ENCODE assay signal across 20 mouse cellular contexts in the genomic region with DNA sequence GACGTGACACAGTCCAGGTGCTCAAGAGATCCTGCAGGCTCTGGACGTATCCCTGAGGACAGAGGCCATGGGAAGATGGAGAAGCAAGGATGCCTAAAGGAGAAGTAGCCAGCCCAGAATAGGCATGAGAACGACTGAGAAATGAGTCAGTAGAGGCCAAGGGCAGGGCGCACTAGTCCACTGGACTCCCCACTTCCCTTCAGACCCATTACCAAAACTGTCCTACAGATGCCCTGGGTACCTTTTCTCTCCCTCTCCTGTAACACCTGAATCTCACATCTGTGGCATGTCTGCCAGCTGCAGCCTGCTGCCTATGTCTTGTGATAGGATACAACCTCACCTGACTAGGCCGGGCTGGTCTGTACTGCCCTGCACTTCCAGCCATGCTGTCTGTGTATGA. TPM values are rescaled to one million over a fixed set of nuclear protein-coding genes. Genes with fewer than 3 reads are reported as not detected.
A peak's percentile ranks its signal among the peaks of the same experiment; 100 is the strongest.
DNase-seq lines count a peak whose midpoint lies in the region; ATAC-seq and TF ChIP-seq lines count a peak whose summit lies in the region.
"Had no signal": no experiment of that assay in that cellular context is flagged by ENCODE, and none has a peak within 500 bp of the region (broad histone marks: within the 10 kb centered on the region; RNA-seq: fewer than 3 reads in every experiment).

No protein-coding gene starts in this region.

- no peak overlapping the region for H3K27ac ChIP-seq in forebrain, embryonic 14.5 days (ENCODE audit: low read depth, low read length)
- no peak overlapping the region for H3K27ac ChIP-seq in forebrain, embryonic 11.5 days (ENCODE audit: low read depth, low read length)
- H3K27ac ChIP-seq in hindbrain, embryonic 16.5 days (ENCODE audit: low read depth, low read length) = peak overlapping the region; percentile 45; the same call in 1 of the 2 replicates
- no peak overlapping the region for H3K27ac ChIP-seq in hindbrain, embryonic 12.5 days
- H3K27ac ChIP-seq in midbrain, embryonic 15.5 days = peak overlapping the region; percentile 14; the same call in 1 of the 2 replicates
- H3K27ac ChIP-seq in midbrain, embryonic 14.5 days (replicated peaks; ENCODE audit: low read depth, low read length) = no peak overlapping the region
- H3K27ac ChIP-seq in forebrain, postnatal 0 days (ENCODE audit: low read depth, low read length) = peak overlapping the region; percentile 64

- TF ChIP-seq CTCF in forebrain, postnatal 0 days (IDR thresholded peaks at IDR 0.05; ENCODE audit: low read depth) = no peak

- H3K27me3 ChIP-seq in forebrain, embryonic 14.5 days (replicated peaks; ENCODE audit: control insufficient read depth, insufficient read depth, low read length) = no peaks in the 10 kb centered on the region
- no peaks in the 10 kb centered on the region for H3K27me3 ChIP-seq in forebrain, embryonic 11.5 days (ENCODE audit: control insufficient read depth, insufficient read depth, low read length)
- H3K27me3 ChIP-seq in hindbrain, embryonic 16.5 days (replicated peaks; ENCODE audit: control insufficient read depth, insufficient read depth, low read length) = no peaks in the 10 kb centered on the region
- H3K27me3 ChIP-seq in hindbrain, embryonic 12.5 days = no peaks in the 10 kb centered on the region
- no peaks in the 10 kb centered on the region for H3K27me3 ChIP-seq in midbrain, embryonic 15.5 days (replicated peaks)
- no peaks in the 10 kb centered on the region for H3K27me3 ChIP-seq in midbrain, embryonic 14.5 days (ENCODE audit: control insufficient read depth, insufficient read depth, low read length)
- H3K27me3 ChIP-seq in forebrain, postnatal 0 days (ENCODE audit: insufficient read depth, low read length) = no peaks in the 10 kb centered on the region
- H3K27me3 ChIP-seq: limb, embryonic 15.5 days had no signal

- H3K4me2 ChIP-seq in forebrain, embryonic 14.5 days (ENCODE audit: low read length) = no peak overlapping the region
- no peak overlapping the region for H3K4me2 ChIP-seq in forebrain, embryonic 11.5 days (ENCODE audit: low read depth, low read length, severe bottlenecking)
- no peak overlapping the region for H3K4me2 ChIP-seq in hindbrain, embryonic 16.5 days (ENCODE audit: low read length)
- no peak overlapping the region for H3K4me2 ChIP-seq in hindbrain, embryonic 12.5 days (replicated peaks)
- no peak overlapping the region for H3K4me2 ChIP-seq in midbrain, embryonic 15.5 days
- H3K4me2 ChIP-seq in midbrain, embryonic 14.5 days (ENCODE audit: low read length) = no peak overlapping the region
- H3K4me2 ChIP-seq in forebrain, postnatal 0 days (ENCODE audit: low read depth) = no peak overlapping the region
- H3K4me2 ChIP-seq: limb, embryonic 15.5 days had no signal

- WGBS in forebrain, embryonic 14.5 days = 88% methylated on average over 5 of the region's 5 CpGs
- 91% methylated on average over 5 of the region's 5 CpGs for WGBS in forebrain, embryonic 11.5 days
- WGBS in hindbrain, embryonic 16.5 days = 88% methylated on average over 5 of the region's 5 CpGs
- WGBS in hindbrain, embryonic 12.5 days = 84% methylated on average over 5 of the region's 5 CpGs
- 89% methylated on average over 5 of the region's 5 CpGs for WGBS in midbrain, embryonic 15.5 days
- 83% methylated on average over 5 of the region's 5 CpGs for WGBS in midbrain, embryonic 14.5 days
- WGBS in forebrain, postnatal 0 days = 80% methylated on average over 5 of the region's 5 CpGs

- H3K4me3 ChIP-seq in forebrain, embryonic 14.5 days (ENCODE audit: low read depth, low read length) = no peak overlapping the region
- H3K4me3 ChIP-seq in forebrain, embryonic 11.5 days (ENCODE audit: low read depth, low read length) = no peak overlapping the region
- no peak overlapping the region for H3K4me3 ChIP-seq in hindbrain, embryonic 16.5 days (ENCODE audit: low read length)
- H3K4me3 ChIP-seq in hindbrain, embryonic 12.5 days = no peak overlapping the region
- no peak overlapping the region for H3K4me3 ChIP-seq in midbrain, embryonic 15.5 days
- H3K4me3 ChIP-seq in midbrain, embryonic 14.5 days (replicated peaks; ENCODE audit: low read depth, low read length) = no peak overlapping the region
- no peak overlapping the region for H3K4me3 ChIP-seq in forebrain, postnatal 0 days (ENCODE audit: low read depth, low read length)
- H3K4me3 ChIP-seq: heart, embryonic 10.5 days; limb, embryonic 15.5 days had no signal

- H3K4me1 ChIP-seq in forebrain, embryonic 14.5 days (ENCODE audit: control insufficient read depth, insufficient read depth, low read length) = peaks cover 9% of the 10 kb centered on the region; the same call in 1 of the 2 replicates
- H3K4me1 ChIP-seq in forebrain, embryonic 11.5 days (replicated peaks; ENCODE audit: control insufficient read depth, insufficient read depth, low read length) = peaks cover 7% of the 10 kb centered on the region; the same call in 1 of the 2 replicates
- H3K4me1 ChIP-seq in hindbrain, embryonic 16.5 days (ENCODE audit: control insufficient read depth, insufficient read depth, low read depth, low read length) = peaks cover 40% of the 10 kb centered on the region
- peaks cover 57% of the 10 kb centered on the region for H3K4me1 ChIP-seq in hindbrain, embryonic 12.5 days
- peaks cover 73% of the 10 kb centered on the region for H3K4me1 ChIP-seq in midbrain, embryonic 15.5 days
- H3K4me1 ChIP-seq in midbrain, embryonic 14.5 days (ENCODE audit: control insufficient read depth, insufficient read depth, low read length) = peaks cover 32% of the 10 kb centered on the region
- H3K4me1 ChIP-seq in forebrain, postnatal 0 days (ENCODE audit: insufficient read depth) = peaks cover 24% of the 10 kb centered on the region; the same call in 1 of the 2 replicates

- 0 out of 2 replicates have a peak, but pooled peaks cover 1% of the 10 kb centered on the region for H3K36me3 ChIP-seq in forebrain, embryonic 14.5 days (ENCODE audit: control insufficient read depth, insufficient read depth, low read length)
- H3K36me3 ChIP-seq in forebrain, embryonic 11.5 days (ENCODE audit: control insufficient read depth, insufficient read depth, low read length) = no peaks in the 10 kb centered on the region
- no peaks in the 10 kb centered on the region for H3K36me3 ChIP-seq in hindbrain, embryonic 16.5 days (ENCODE audit: control insufficient read depth, insufficient read depth, low read length)
- H3K36me3 ChIP-seq in hindbrain, embryonic 12.5 days = peaks cover 5% of the 10 kb centered on the region; the same call in 1 of the 2 replicates
- H3K36me3 ChIP-seq in midbrain, embryonic 15.5 days (replicated peaks) = peaks cover 1% of the 10 kb centered on the region; the same call in 1 of the 2 replicates
- H3K36me3 ChIP-seq in midbrain, embryonic 14.5 days (ENCODE audit: control insufficient read depth, insufficient read depth, low read length) = peaks cover 10% of the 10 kb centered on the region
- peaks cover 11% of the 10 kb centered on the region for H3K36me3 ChIP-seq in forebrain, postnatal 0 days (ENCODE audit: insufficient read depth)

- peak overlapping the region; percentile 5; the same call in 1 of the 2 replicates for H3K9ac ChIP-seq in forebrain, embryonic 14.5 days (ENCODE audit: low read length)
- no peak overlapping the region for H3K9ac ChIP-seq in forebrain, embryonic 11.5 days (ENCODE audit: low read length)
- peak overlapping the region; percentile 14; the same call in 1 of the 2 replicates for H3K9ac ChIP-seq in hindbrain, embryonic 16.5 days (ENCODE audit: low read depth, low read length)
- no peak overlapping the region; the same call in 1 of the 2 replicates for H3K9ac ChIP-seq in hindbrain, embryonic 12.5 days
- no peak overlapping the region for H3K9ac ChIP-seq in midbrain, embryonic 15.5 days
- no peak overlapping the region for H3K9ac ChIP-seq in midbrain, embryonic 14.5 days (replicated peaks; ENCODE audit: low read length)
- no peak overlapping the region for H3K9ac ChIP-seq in forebrain, postnatal 0 days
- H3K9ac ChIP-seq: limb, embryonic 15.5 days had no signal

- DNase-seq in forebrain, embryonic 14.5 days (ENCODE audit: low spot score) = no peak
- no peak for DNase-seq in forebrain, embryonic 11.5 days (ENCODE audit: low spot score)
- no peak for DNase-seq in midbrain, embryonic 14.5 days
- no peak for DNase-seq in forebrain, postnatal 0 days
- DNase-seq in adipocyte (ENCODE audit: low spot score) = no peak
- DNase-seq: adrenal gland, adult 8-10 months; cerebellum, adult 11-12 months; gastrocnemius, postnatal 14 days; kidney, adult 18-20 months; kidney, postnatal 14 days; lung, adult 2 months; thymus, postnatal 14 days had no signal

- no peak for ATAC-seq in forebrain, embryonic 14.5 days
- no peak for ATAC-seq in forebrain, embryonic 11.5 days (replicated peaks; ENCODE audit: low FRiP score)
- ATAC-seq in hindbrain, embryonic 16.5 days = no peak
- ATAC-seq in hindbrain, embryonic 12.5 days (ENCODE audit: low FRiP score) = no peak
- ATAC-seq in midbrain, embryonic 15.5 days (replicated peaks) = no peak
- ATAC-seq in midbrain, embryonic 14.5 days (ENCODE audit: low FRiP score, low TSS enrichment) = no peak
- ATAC-seq in forebrain, postnatal 0 days = no peak

- H3K9me3 ChIP-seq in forebrain, embryonic 14.5 days (replicated peaks; ENCODE audit: control insufficient read depth, low read length) = no peaks in the 10 kb centered on the region
- no peaks in the 10 kb centered on the region for H3K9me3 ChIP-seq in forebrain, embryonic 11.5 days (ENCODE audit: control insufficient read depth, low read length)
- H3K9me3 ChIP-seq in hindbrain, embryonic 16.5 days (ENCODE audit: control insufficient read depth, low read length) = no peaks in the 10 kb centered on the region
- H3K9me3 ChIP-seq in hindbrain, embryonic 12.5 days (replicated peaks) = no peaks in the 10 kb centered on the region
- H3K9me3 ChIP-seq in midbrain, embryonic 15.5 days = no peaks in the 10 kb centered on the region
- H3K9me3 ChIP-seq in midbrain, embryonic 14.5 days (ENCODE audit: control insufficient read depth, low read length) = no peaks in the 10 kb centered on the region
- H3K9me3 ChIP-seq in forebrain, postnatal 0 days (ENCODE audit: low read length) = no peaks in the 10 kb centered on the region
- H3K9me3 ChIP-seq: heart, embryonic 10.5 days; limb, embryonic 15.5 days had no signal

RNA-seq across cellular contexts. Expression of a gene that starts 3.6 kb away (rescaled TPM):
- polyA plus RNA-seq in forebrain, embryonic 14.5 days (2014; fragmentation: Nextera tagmentation; extraction: Ambion mirVana) = 6.8 and 8.7 TPM in 2 replicates
- polyA plus RNA-seq in forebrain, embryonic 11.5 days (2014; fragmentation: Nextera tagmentation; extraction: Ambion mirVana) = 11.0 and 11.5 TPM in 2 replicates
- 7.9 and 9.0 TPM in 2 replicates for polyA plus RNA-seq in hindbrain, embryonic 16.5 days (2015; fragmentation: Nextera tagmentation; extraction: Ambion mirVana)
- 8.9 and 9.4 TPM in 2 replicates for polyA plus RNA-seq in hindbrain, embryonic 12.5 days (2016; fragmentation: Nextera tagmentation; extraction: Ambion mirVana)
- polyA plus RNA-seq in midbrain, embryonic 15.5 days (2015; fragmentation: Nextera tagmentation; extraction: Ambion mirVana) = 12.4 and 14.0 TPM in 2 replicates
- polyA plus RNA-seq in midbrain, embryonic 14.5 days (2014; fragmentation: Nextera tagmentation; extraction: Ambion mirVana) = 11.2 and 12.2 TPM in 2 replicates
- 22.2 and 31.2 TPM in 2 replicates for total RNA-seq in forebrain, postnatal 0 days (2014; rRNA removed)
- 4.4 and 6.2 TPM in 2 replicates for polyA plus RNA-seq in forebrain, postnatal 0 days (2015; fragmentation: Nextera tagmentation; extraction: Ambion mirVana)

RNA-seq across cellular contexts. Expression of a gene that starts 5.3 kb away (rescaled TPM):
- polyA plus RNA-seq in forebrain, embryonic 14.5 days (2014; fragmentation: Nextera tagmentation; extraction: Ambion mirVana) = 1.3 and 1.5 TPM in 2 replicates
- polyA plus RNA-seq in forebrain, embryonic 11.5 days (2014; fragmentation: Nextera tagmentation; extraction: Ambion mirVana) = 1.4 and 1.6 TPM in 2 replicates
- 1.6 and 1.7 TPM in 2 replicates for polyA plus RNA-seq in hindbrain, embryonic 16.5 days (2015; fragmentation: Nextera tagmentation; extraction: Ambion mirVana)
- polyA plus RNA-seq in hindbrain, embryonic 12.5 days (2016; fragmentation: Nextera tagmentation; extraction: Ambion mirVana) = 2.1 and 3.0 TPM in 2 replicates
- 1.0 and 1.4 TPM in 2 replicates for polyA plus RNA-seq in midbrain, embryonic 15.5 days (2015; fragmentation: Nextera tagmentation; extraction: Ambion mirVana)
- polyA plus RNA-seq in midbrain, embryonic 14.5 days (2014; fragmentation: Nextera tagmentation; extraction: Ambion mirVana) = 1.5 and 2.4 TPM in 2 replicates
- total RNA-seq in forebrain, postnatal 0 days (2014; rRNA removed) = 3.3 and 4.7 TPM in 2 replicates
- 1.3 and 1.6 TPM in 2 replicates for polyA plus RNA-seq in forebrain, postnatal 0 days (2015; fragmentation: Nextera tagmentation; extraction: Ambion mirVana)

RNA-seq across cellular contexts. Expression of a gene that starts 25.4 kb away (rescaled TPM):
- not detected in 2 replicates for polyA plus RNA-seq in forebrain, embryonic 14.5 days (2014; fragmentation: Nextera tagmentation; extraction: Ambion mirVana)
- polyA plus RNA-seq in forebrain, embryonic 11.5 days (2014; fragmentation: Nextera tagmentation; extraction: Ambion mirVana) = not detected in 2 replicates
- 1.8 TPM in 2 replicates for polyA plus RNA-seq in hindbrain, embryonic 16.5 days (2015; fragmentation: Nextera tagmentation; extraction: Ambion mirVana)
- not detected in 2 replicates for polyA plus RNA-seq in hindbrain, embryonic 12.5 days (2016; fragmentation: Nextera tagmentation; extraction: Ambion mirVana)
- 0.48 and 1.3 TPM in 2 replicates for polyA plus RNA-seq in midbrain, embryonic 15.5 days (2015; fragmentation: Nextera tagmentation; extraction: Ambion mirVana)
- polyA plus RNA-seq in midbrain, embryonic 14.5 days (2014; fragmentation: Nextera tagmentation; extraction: Ambion mirVana) = 1.2 TPM in 1 of 2 replicates, not detected in the other
- total RNA-seq in forebrain, postnatal 0 days (2014; rRNA removed) = 0.33 TPM in 1 of 2 replicates, not detected in the other
- polyA plus RNA-seq in forebrain, postnatal 0 days (2015; fragmentation: Nextera tagmentation; extraction: Ambion mirVana) = not detected in 2 replicates
- total RNA-seq: adrenal gland, adult 8-10 months; gastrocnemius, postnatal 14 days; left cerebral cortex, postnatal 10 days had no signal
- polyA plus RNA-seq: frontal cortex, adult 2 months; limb, embryonic 15.5 days; stomach, embryonic 14.5 days had no signal

RNA-seq across cellular contexts. Expression of a gene that starts 27.9 kb away (rescaled TPM):
- 0.19 and 0.70 TPM in 2 replicates for polyA plus RNA-seq in forebrain, embryonic 14.5 days (2014; fragmentation: Nextera tagmentation; extraction: Ambion mirVana)
- polyA plus RNA-seq in forebrain, embryonic 11.5 days (2014; fragmentation: Nextera tagmentation; extraction: Ambion mirVana) = 0.19 and 0.24 TPM in 2 replicates
- polyA plus RNA-seq in hindbrain, embryonic 16.5 days (2015; fragmentation: Nextera tagmentation; extraction: Ambion mirVana) = 0.55 and 0.71 TPM in 2 replicates
- polyA plus RNA-seq in hindbrain, embryonic 12.5 days (2016; fragmentation: Nextera tagmentation; extraction: Ambion mirVana) = 0.14 and 0.33 TPM in 2 replicates
- polyA plus RNA-seq in midbrain, embryonic 15.5 days (2015; fragmentation: Nextera tagmentation; extraction: Ambion mirVana) = 0.58 and 0.68 TPM in 2 replicates
- polyA plus RNA-seq in midbrain, embryonic 14.5 days (2014; fragmentation: Nextera tagmentation; extraction: Ambion mirVana) = 0.16 and 0.33 TPM in 2 replicates
- total RNA-seq in forebrain, postnatal 0 days (2014; rRNA removed) = 0.31 and 0.86 TPM in 2 replicates
- 0.29 and 0.45 TPM in 2 replicates for polyA plus RNA-seq in forebrain, postnatal 0 days (2015; fragmentation: Nextera tagmentation; extraction: Ambion mirVana)

RNA-seq across cellular contexts. Expression of a gene that starts 34.3 kb away (rescaled TPM):
- 15.8 and 17.8 TPM in 2 replicates for polyA plus RNA-seq in forebrain, embryonic 14.5 days (2014; fragmentation: Nextera tagmentation; extraction: Ambion mirVana)
- 14.4 and 14.5 TPM in 2 replicates for polyA plus RNA-seq in forebrain, embryonic 11.5 days (2014; fragmentation: Nextera tagmentation; extraction: Ambion mirVana)
- 21.5 and 22.7 TPM in 2 replicates for polyA plus RNA-seq in hindbrain, embryonic 16.5 days (2015; fragmentation: Nextera tagmentation; extraction: Ambion mirVana)
- 16.4 and 19.7 TPM in 2 replicates for polyA plus RNA-seq in hindbrain, embryonic 12.5 days (2016; fragmentation: Nextera tagmentation; extraction: Ambion mirVana)
- 25.8 and 26.3 TPM in 2 replicates for polyA plus RNA-seq in midbrain, embryonic 15.5 days (2015; fragmentation: Nextera tagmentation; extraction: Ambion mirVana)
- polyA plus RNA-seq in midbrain, embryonic 14.5 days (2014; fragmentation: Nextera tagmentation; extraction: Ambion mirVana) = 19.9 and 26.0 TPM in 2 replicates
- 49.5 and 63.2 TPM in 2 replicates for total RNA-seq in forebrain, postnatal 0 days (2014; rRNA removed)
- polyA plus RNA-seq in forebrain, postnatal 0 days (2015; fragmentation: Nextera tagmentation; extraction: Ambion mirVana) = 16.3 and 17.2 TPM in 2 replicates

Comparison
In these comparisons a context has a peak if more than half of its experiments do, and no peak if none do; other contexts are left out.
1. H3K27ac ChIP-seq: peak in hindbrain, embryonic 16.5 days (single experiment), midbrain, embryonic 15.5 days (single experiment) and forebrain, postnatal 0 days (single experiment); none in forebrain, embryonic 14.5 days (single experiment), forebrain, embryonic 11.5 days (single experiment), hindbrain, embryonic 12.5 days (single experiment) and midbrain, embryonic 14.5 days (single experiment).
2. H3K9ac ChIP-seq: peak in forebrain, embryonic 14.5 days (single experiment) and hindbrain, embryonic 16.5 days (single experiment); none in forebrain, embryonic 11.5 days (single experiment), hindbrain, embryonic 12.5 days (single experiment), midbrain, embryonic 15.5 days (single experiment), midbrain, embryonic 14.5 days (single experiment) and forebrain, postnatal 0 days (single experiment).